Mouse (Mus musculus) heart, embryonic 12.5 days (tissue): ENCODE results near the gene Prickle4. TPM values are rescaled to one million over a fixed set of nuclear protein-coding genes. Genes with fewer than 3 reads are reported as not detected.

ENCODE experiments used
- polyA plus RNA-seq: library from polyadenylated mRNA; unstranded; fragments of >200 nt; fragmentation: Nextera tagmentation; extraction: Ambion mirVana; gene quantifications from 2 replicates; pipeline ENCODE4 v1.2.1, GENCODE M21; 2016

The Prickle4 gene
- polyA plus RNA-seq, 1 experiment from 2014 or later = 0.56 TPM

Other genes with a start within 250 kb of the Prickle4 start
- gene Taf8, start 192.4 kb downstream of the Prickle4 start, polyA plus RNA-seq = 21.1 and 22.1 TPM in 2 replicates
- gene Ccnd3, start 189.7 kb downstream of the Prickle4 start, polyA plus RNA-seq = 533 and 538 TPM in 2 replicates
- 24.7 and 27.8 TPM in 2 replicates for gene Bysl, start 83.2 kb downstream of the Prickle4 start, polyA plus RNA-seq
- gene Med20, start 83.2 kb downstream of the Prickle4 start, polyA plus RNA-seq = 27.8 and 30.0 TPM in 2 replicates
- gene Gm20517, start 83.1 kb downstream of the Prickle4 start, polyA plus RNA-seq = 1.3 and 2.7 TPM in 2 replicates
- gene Usp49, start 64.0 kb downstream of the Prickle4 start, polyA plus RNA-seq = 3.5 and 4.8 TPM in 2 replicates
- 352 and 355 TPM in 2 replicates for gene Tomm6, start 6.3 kb downstream of the Prickle4 start, polyA plus RNA-seq
- 4.6 and 5.1 TPM in 2 replicates for gene Frs3, start 5.7 kb downstream of the Prickle4 start, polyA plus RNA-seq
- 0.15 and 0.19 TPM in 2 replicates for gene Gm21981, start 281 bp downstream of the Prickle4 start, polyA plus RNA-seq
- gene Pgc, start 32.1 kb upstream of the Prickle4 start, polyA plus RNA-seq = not detected in 2 replicates
- 22.7 and 24.5 TPM in 2 replicates for gene Tfeb, start 42.3 kb upstream of the Prickle4 start, polyA plus RNA-seq
- 11.1 and 11.2 TPM in 2 replicates for gene Mdfi, start 140.0 kb upstream of the Prickle4 start, polyA plus RNA-seq
- 20.7 and 22.5 TPM in 2 replicates for gene Foxp4, start 229.9 kb upstream of the Prickle4 start, polyA plus RNA-seq